Mouse (Mus musculus): ENCODE measurements around the gene Fam213b.

Gene Fam213b

GRCm38 (mm10) chr4:154880730-154881129 is 18.2 kb downstream of the Fam213b start:
- no peak for DNase-seq (ENCODE audit: low spot score)

DNA sequence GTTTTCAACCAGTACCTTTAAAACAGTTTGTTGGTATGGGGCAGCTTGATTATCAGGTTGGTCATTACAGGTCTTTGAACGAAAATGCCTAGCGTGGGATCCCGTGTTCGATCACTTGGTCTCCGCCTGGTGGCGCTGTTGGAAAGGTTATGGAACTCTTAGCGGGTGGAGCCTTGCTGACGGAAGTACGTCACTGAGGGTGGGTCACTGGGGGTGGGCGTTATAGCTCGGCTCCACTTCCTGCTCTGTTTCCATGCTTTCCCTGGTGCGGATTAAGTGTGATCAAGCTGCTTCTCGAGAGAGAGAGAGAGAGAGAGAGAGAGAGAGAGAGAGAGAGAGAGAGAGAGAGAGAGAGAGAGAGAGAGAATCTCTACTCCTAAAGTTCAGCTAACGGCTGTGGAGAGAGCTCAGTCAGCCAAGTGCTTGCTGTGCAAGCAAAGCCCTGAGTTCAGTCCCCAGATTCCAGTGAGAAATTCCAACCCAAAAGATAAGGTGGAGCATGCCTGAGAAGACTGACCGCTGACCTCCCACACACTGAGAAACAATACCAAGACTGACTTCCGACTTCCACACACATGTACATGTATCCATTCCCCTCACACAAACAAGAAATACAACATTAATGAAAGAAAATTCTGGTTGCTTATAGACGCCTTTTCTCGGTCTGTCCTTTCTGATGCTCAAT is 20.9 kb downstream of the Fam213b start:
- DNase-seq (ENCODE audit: low spot score) = peak; percentile 98

DNA sequence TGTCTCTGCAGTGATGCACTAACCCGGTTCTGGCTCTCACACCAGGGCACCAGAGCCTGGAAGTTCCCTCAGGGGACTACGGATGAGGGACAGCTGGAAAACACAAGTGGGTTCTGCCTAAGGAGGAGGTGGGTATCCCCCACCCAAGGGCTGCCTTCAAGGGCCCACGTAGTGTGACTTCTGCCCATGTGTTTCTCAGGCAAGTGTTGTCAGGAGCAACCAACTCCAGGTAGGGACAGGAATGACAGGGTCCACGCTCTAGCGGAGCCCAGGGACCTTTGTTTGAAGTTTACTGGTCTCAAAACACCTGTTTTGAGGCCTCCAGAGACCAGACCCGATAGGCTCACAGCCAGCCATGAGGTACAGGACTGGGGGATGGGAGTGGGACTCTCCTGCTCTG is 25.7 kb downstream of the Fam213b start:
- no peak for DNase-seq (ENCODE audit: low spot score)

DNA sequence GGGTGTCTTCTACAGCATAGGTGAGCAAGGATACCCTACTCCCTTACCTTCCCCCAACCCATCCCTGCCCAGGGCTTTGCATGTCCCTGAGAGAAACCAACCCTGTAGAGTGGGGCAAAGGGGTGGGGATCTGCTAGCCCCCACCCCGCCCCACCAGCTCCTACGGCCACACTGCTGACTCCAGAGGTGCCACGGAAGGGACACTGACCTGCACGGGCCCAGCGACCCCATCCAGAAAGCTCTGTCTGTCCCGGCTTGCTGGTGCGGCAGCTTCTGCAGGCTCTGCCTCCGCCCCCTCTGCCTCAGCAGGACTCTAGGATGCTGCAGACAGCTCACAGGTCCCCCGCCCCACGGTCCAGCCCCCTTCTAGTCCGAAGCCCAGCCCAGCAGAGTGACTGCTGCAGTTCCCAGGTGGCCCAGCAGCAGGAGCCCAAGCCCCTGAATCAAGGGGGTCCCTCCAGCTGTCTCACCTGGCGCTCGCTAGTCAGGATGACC is 27.1 kb downstream of the Fam213b start:
- DNase-seq (ENCODE audit: low spot score) = peak; percentile 59

GRCm38 (mm10) chr4:154870721-154871120 is 28.2 kb downstream of the Fam213b start:
- DNase-seq (ENCODE audit: low spot score) = no peak

DNA sequence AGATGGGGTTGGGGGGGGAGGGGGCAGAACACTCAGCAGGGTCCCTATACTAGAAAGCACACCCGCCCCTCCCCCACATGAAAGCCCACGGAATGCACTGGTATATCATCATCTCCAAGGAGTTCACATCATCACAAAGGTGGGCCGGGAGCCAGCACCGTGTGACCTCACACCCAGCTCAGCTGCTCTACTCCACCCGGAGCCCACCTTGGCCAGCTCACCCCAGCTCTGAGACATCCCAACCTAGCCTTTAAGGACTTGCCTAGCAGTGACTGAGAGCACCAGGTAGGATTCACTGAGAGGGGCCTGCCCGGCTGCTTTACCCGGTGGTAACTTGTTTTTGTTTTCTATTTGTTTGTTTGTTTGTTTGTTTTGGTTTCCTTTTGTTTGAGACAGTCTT is 29.5 kb downstream of the Fam213b start, which contains the start of gene Mmel1:
Gene Mmel1, plus strand, starts transcription at position 146 of the 400 bp plus-strand sequence.
- no peak for DNase-seq (ENCODE audit: low spot score)

GRCm38 (mm10) chr4:154867257-154867656 is 31.7 kb downstream of the Fam213b start:
- no peak for DNase-seq (ENCODE audit: low spot score)

DNA sequence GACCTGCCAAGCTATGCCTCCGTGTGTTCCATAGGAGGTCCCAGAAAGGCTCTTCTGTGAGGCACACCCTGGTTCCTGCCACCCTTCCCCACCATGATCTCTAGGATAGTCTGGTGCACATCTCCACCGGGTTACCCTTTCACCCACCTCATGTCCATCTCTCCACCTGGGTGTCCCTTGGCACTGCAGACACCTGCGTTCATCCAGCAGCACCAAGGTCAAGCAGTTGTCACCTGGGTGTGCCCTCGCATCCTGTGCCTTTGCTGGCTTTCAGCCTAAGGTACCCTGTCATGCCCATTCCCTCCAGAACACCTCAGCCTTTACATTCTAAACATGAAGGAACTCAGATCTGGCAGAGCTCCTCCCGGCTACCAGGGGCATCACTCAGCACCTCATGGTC is 32.5 kb downstream of the Fam213b start:
- DNase-seq (ENCODE audit: low spot score) = no peak

- DNase-seq (ENCODE audit: low spot score) = no peak
These were observed 33.8 kb downstream of the Fam213b start for GRCm38 (mm10) chr4:154864961-154865760.

- peak; percentile 95 for DNase-seq (ENCODE audit: low spot score)
These were observed 34.6 kb downstream of the Fam213b start for GRCm38 (mm10) chr4:154864271-154864771.

DNA sequence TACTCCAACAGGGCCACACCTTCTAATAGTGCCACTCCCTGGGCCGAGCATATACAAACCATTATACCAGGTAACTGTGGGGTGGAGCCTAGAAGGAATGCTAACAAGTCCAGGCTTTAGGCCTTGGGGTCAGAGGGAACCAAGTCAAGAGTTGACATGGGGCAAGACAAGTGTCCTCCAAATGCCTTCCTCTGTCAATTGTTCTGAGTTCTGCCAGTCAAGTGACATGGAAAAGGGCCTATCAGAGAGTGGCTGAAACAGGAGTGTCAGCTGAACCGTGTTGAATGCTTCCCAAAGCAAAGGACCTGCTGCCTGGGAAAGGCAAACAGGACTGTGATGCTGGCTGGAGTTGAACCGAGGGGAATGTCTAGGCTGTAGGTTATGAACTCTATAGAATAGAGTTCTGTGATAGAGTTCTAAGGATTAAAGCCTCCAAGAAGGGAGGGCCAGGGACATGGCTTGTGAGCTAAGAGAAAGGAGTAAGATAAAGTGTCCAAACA is 35.4 kb downstream of the Fam213b start:
- DNase-seq (ENCODE audit: low spot score) = no peak

- no peak for DNase-seq (ENCODE audit: low spot score)
These were observed 37.0 kb downstream of the Fam213b start for GRCm38 (mm10) chr4:154861967-154862366.

DNA sequence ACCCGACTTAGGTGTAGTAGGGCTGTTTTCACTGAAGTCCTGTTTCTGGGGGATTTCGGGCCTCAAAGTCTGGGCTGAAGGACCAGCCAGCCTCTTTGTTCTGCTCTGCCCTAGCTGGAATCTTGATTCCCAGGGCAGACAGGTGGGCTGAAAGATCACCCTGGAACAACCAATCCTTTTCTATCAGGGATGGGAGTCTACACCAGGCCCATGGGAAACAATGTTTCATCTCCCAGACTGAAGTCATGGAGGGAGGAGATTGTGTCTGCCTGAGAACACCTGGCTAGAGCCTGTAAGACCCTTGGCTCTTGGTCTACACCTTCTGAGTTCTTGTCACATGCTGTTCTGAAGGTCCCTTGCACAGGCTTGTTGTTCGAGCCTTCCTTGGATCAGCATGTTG is 40.3 kb downstream of the Fam213b start:
- no peak for DNase-seq (ENCODE audit: low spot score)

- DNase-seq (ENCODE audit: low spot score) = no peak
These were observed 41.3 kb downstream of the Fam213b start for GRCm38 (mm10) chr4:154857366-154858240.

DNA sequence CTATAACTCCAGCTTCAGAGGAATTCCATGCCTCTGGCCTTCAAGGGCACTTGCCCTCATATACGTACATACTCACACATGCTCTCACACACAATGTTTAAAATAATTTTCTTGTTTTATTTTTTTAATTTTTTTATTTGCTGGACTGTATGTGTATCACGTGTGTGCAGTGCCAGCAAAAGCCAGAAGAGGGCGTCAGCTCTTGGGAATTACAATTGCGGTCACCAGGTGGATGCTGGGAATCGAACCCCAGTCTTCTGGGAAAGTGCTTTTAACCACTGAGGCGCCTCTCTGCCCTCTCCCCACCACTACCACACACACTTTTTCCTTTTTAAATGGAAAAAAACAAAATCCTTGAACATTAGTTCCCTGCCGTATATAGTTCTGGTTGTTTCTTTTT is 42.1 kb downstream of the Fam213b start:
- no peak for DNase-seq (ENCODE audit: low spot score)

GRCm38 (mm10) chr4:154856480-154856837 is 42.5 kb downstream of the Fam213b start:
- DNase-seq (ENCODE audit: low spot score) = no peak

GRCm38 (mm10) chr4:154855721-154856479 is 43.0 kb downstream of the Fam213b start:
- DNase-seq (ENCODE audit: low spot score) = peak; percentile 93

- DNase-seq (ENCODE audit: low spot score) = no peak
These were observed 44.1 kb downstream of the Fam213b start for GRCm38 (mm10) chr4:154854676-154855345.

- DNase-seq (ENCODE audit: low spot score) = no peak
These were observed 45.1 kb downstream of the Fam213b start for GRCm38 (mm10) chr4:154853881-154854280.

GRCm38 (mm10) chr4:154852696-154853095 is 46.2 kb downstream of the Fam213b start:
- DNase-seq (ENCODE audit: low spot score) = no peak
